Mouse (Mus musculus) intestine, postnatal 0 days (tissue): ENCODE measurements at regions not wholly inside any gene's neighbourhood (a gene's known extent, or its start where the extent isn't known, plus 50 kb on each side); places are given as distances from the start of the nearest gene placed in this dataset.

Experiments
- ATAC-seq: fragments of 200-750 bp; cut with Nextera tagmentation; 2 replicates; pipeline ENCODE4 v1.8.0; 2017; ENCODE audit warnings: mild to moderate bottlenecking, moderate TSS enrichment, moderate library complexity
- H3K27ac ChIP-seq: fragments of 300-500 bp; sonication (generic); 2 replicates; pipeline ENCODE4 v1.5.1; 2014; ENCODE audit warnings: mild to moderate bottlenecking, low read depth, low read length, moderate library complexity
- H3K27me3 ChIP-seq: fragments of 300-500 bp; sonication (generic); replicated peaks from 2 replicates; pipeline ENCODE4 v1.6.1; 2014; ENCODE audit warnings: low read length, mixed read lengths; ENCODE audit not compliant: control insufficient read depth, insufficient read depth
- H3K36me3 ChIP-seq: fragments of 300-500 bp; sonication (generic); 2 replicates; pipeline ENCODE4 v1.6.1; 2014; ENCODE audit warnings: mild to moderate bottlenecking, moderate library complexity; ENCODE audit not compliant: control insufficient read depth, insufficient read depth
- H3K4me1 ChIP-seq: fragments of 300-500 bp; sonication (generic); replicated peaks from 2 replicates; pipeline ENCODE4 v1.6.1; 2014; ENCODE audit warnings: antibody characterized with exemption, low read length, mixed read lengths; ENCODE audit not compliant: control insufficient read depth, insufficient read depth
- H3K4me2 ChIP-seq: fragments of 300-500 bp; sonication (generic); replicated peaks from 2 replicates; pipeline ENCODE4 v1.6.1; 2014; ENCODE audit warnings: low read depth, mild to moderate bottlenecking, moderate library complexity
- H3K4me3 ChIP-seq: fragments of 300-500 bp; sonication (generic); 2 replicates; pipeline ENCODE4 v1.5.1; 2014; ENCODE audit warnings: low read depth, low read length
- H3K9ac ChIP-seq: fragments of 300-500 bp; sonication (generic); 2 replicates; pipeline ENCODE4 v1.6.1; 2014; ENCODE audit warnings: mild to moderate bottlenecking, low read depth, low read length
- H3K9me3 ChIP-seq: fragments of 300-500 bp; sonication (generic); 2 replicates; pipeline ENCODE4 v1.6.1; 2016; ENCODE audit warnings: mixed run types; ENCODE audit not compliant: control insufficient read depth
- CTCF ChIP-seq: sonication (generic); IDR thresholded peaks from 2 replicates; pipeline ENCODE4 v1.5.1; 2016; ENCODE audit warnings: low read depth, mild to moderate bottlenecking, control low read depth, antibody characterized with exemption, moderate library complexity
- WGBS: fragments of 180-500 bp; shearing (Covaris S2); extraction: QIAGEN DNeasy Blood & Tissue Kit; methylation state at CpG from one replicate; pipeline ENCODE4 v1.1.7; 2014; 5-methylcytosine and 5-hydroxymethylcytosine counted together

DNA sequence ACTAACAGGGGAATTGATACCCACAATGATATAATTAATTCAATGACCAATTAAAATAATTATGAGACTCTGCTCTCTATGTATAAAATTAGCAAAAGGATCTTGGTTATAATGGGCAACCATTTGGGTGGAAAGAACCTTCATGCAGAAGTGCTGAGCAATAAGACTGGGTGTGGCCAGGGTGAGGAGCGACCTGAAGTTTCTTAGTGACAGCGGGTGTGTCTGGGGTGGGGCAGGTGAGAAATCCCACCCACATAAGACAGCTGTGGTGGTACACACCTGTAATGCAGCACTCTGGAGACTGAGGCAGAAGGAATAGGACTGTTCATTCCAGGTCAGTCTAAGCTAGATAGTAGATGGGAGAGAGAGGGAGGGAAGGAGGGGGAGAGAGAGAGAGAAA is 51.9 kb upstream of the Ctnnb1 start:
- no peak for ATAC-seq
- no peak overlapping the region for H3K4me3 ChIP-seq
- no peaks in the 10 kb centered on the region for H3K4me1 ChIP-seq
- no peak overlapping the region for H3K27ac ChIP-seq
- H3K27me3 ChIP-seq: no peaks in the 10 kb centered on the region
- no peak overlapping the region for H3K4me2 ChIP-seq
- 40% methylated on average over 2 of the region's 2 CpGs for WGBS
- H3K9me3 ChIP-seq: no peaks in the 10 kb centered on the region
- no peaks in the 10 kb centered on the region for H3K36me3 ChIP-seq
- H3K9ac ChIP-seq: no peak overlapping the region
- no peak for TF ChIP-seq CTCF
